Mouse (Mus musculus): Measurements from ENCODE around the gene Npr1. TPM values are rescaled to one million over a fixed set of nuclear protein-coding genes. Genes with fewer than 3 reads are reported as not detected.

Gene Npr1
- polyA plus RNA-seq, 1 experiment from 2014 or later = 3.2 TPM

DNA sequence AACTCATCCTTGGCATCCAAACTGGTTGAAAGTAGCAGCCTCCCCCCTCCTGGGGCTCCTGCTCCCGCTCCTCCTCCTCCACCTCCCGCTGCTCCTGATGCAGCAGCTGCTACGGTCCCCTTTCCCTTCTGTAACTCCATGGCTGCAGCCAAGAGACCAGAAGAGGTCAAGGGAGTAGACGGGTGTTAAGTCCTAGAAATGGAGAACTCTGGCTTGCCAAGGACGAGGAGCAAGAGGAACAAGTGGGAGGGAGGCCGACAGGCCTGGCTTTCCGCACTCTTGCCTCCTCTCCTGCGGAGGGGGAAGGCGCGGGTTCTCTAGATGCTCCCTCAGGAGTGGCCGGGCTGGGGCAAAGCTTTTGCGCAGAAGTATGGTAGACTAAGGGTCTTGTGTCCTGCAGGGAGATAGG lies 32.9 kb downstream of the Npr1 start:
- H3K4me1 ChIP-seq (ENCODE audit: control insufficient read depth, insufficient read depth, low read depth, low read length) = peaks cover 19% of the 10 kb centered on the region
- peak overlapping the region; percentile 92 for H3K9ac ChIP-seq (ENCODE audit: low read depth, low read length)
- peak overlapping the region; percentile 94 for H3K27ac ChIP-seq (ENCODE audit: low read depth, low read length)
- ATAC-seq = peak; percentile 25
- peak overlapping the region; percentile 96 for H3K4me2 ChIP-seq (ENCODE audit: low read length)
- no peaks in the 10 kb centered on the region for H3K9me3 ChIP-seq (ENCODE audit: control insufficient read depth, low read length)
- H3K36me3 ChIP-seq (ENCODE audit: control insufficient read depth, insufficient read depth, low read length) = no peaks in the 10 kb centered on the region
- no peaks in the 10 kb centered on the region for H3K27me3 ChIP-seq (replicated peaks; ENCODE audit: control insufficient read depth, insufficient read depth, low read length)
- WGBS = 1% methylated on average over 12 of the region's 12 CpGs
- H3K4me3 ChIP-seq (ENCODE audit: low read length) = peak overlapping the region; percentile 74

DNA sequence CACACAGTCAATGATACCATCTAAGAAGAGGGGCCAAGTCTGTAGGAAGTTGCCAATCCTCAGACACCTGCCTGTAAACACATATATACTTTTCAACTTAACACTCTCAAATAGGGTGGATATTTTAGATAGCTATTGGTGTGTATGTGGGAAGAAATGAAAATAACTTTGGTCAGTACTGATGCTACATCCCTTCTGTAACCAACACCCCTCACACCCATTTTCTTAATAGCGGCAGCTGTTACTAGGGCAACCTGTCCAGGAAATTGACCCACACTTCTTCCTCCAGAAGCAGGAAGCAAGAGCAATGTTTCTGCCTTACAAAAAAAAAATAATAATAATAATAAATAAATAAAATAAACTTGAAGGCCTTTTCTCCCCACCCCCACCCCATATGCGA lies 33.3 kb downstream of the Npr1 start:
- 19% methylated on average over 2 of the region's 2 CpGs for WGBS

DNA sequence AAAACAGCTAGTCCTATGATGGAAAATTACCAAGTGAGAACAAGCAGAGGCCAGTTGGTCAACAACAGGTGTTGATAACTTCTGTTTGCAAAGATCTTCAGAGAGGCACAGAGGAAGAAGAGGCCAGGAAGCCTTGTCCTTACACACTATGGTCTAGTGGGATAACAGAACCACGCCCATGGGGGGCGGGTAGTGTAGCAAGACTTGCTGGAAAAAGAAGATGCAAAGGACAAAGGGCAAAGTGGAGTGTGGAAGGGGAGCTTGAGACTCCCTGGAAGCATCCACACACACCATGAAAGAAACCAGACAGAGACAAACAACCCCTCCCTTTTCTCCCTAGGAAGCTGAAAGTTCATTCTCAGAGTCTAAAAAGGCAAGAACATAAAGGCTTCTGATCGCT lies 36.1 kb downstream of the Npr1 start:
- no peak overlapping the region for H3K4me2 ChIP-seq (ENCODE audit: low read length)
- no peaks in the 10 kb centered on the region for H3K36me3 ChIP-seq (ENCODE audit: control insufficient read depth, insufficient read depth, low read length)
- H3K27me3 ChIP-seq (replicated peaks; ENCODE audit: control insufficient read depth, insufficient read depth, low read length) = no peaks in the 10 kb centered on the region
- no peak overlapping the region for H3K9ac ChIP-seq (ENCODE audit: low read depth, low read length)
- no peak overlapping the region for H3K27ac ChIP-seq (ENCODE audit: low read depth, low read length)
- ATAC-seq = no peak
- H3K4me1 ChIP-seq (ENCODE audit: control insufficient read depth, insufficient read depth, low read depth, low read length) = peaks cover 21% of the 10 kb centered on the region
- 82% methylated on average over 3 of the region's 3 CpGs for WGBS
- no peaks in the 10 kb centered on the region for H3K9me3 ChIP-seq (ENCODE audit: control insufficient read depth, low read length)
- H3K4me3 ChIP-seq (ENCODE audit: low read length) = no peak overlapping the region

More for the DNA sequence above, 33.3 kb downstream of the Npr1 start:
- Histone ChIP-seq H3K9ac (ENCODE audit: low read depth, low read length) (peak overlapping the region; percentile 92), H3K4me2 (ENCODE audit: low read length) (peak overlapping the region; percentile 96), H3K36me3 (ENCODE audit: control insufficient read depth, insufficient read depth, low read length) (no peaks in the 10 kb centered on the region), H3K27ac (ENCODE audit: low read depth, low read length) (peak overlapping the region; percentile 94; the same call in 1 of the 2 replicates), H3K9me3 (ENCODE audit: control insufficient read depth, low read length) (no peaks in the 10 kb centered on the region), H3K4me3 (ENCODE audit: low read length) (peak overlapping the region; percentile 74), H3K27me3 (replicated peaks; ENCODE audit: control insufficient read depth, insufficient read depth, low read length) (no peaks in the 10 kb centered on the region), H3K4me1 (ENCODE audit: control insufficient read depth, insufficient read depth, low read depth, low read length) (peaks cover 19% of the 10 kb centered on the region)
- no peak for ATAC-seq

DNA sequence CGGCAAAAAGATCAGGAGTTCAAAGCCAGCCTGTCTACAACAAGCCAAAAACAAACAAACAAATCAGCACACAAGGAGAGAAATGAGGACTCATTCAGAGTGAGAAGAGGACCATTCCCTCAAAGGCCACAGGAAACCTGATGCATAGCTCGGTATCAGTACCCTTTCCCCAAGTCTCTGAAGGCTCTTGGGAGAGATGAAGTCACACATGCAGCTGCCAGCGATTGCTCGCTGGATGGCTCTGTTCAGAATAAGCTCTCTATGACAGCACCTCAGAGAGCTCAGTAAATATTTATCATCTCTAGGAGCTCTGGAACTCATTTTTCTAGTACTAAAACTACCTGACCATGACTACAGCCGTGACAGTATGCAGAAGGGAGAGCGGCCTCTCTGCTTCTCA lies 37.5 kb downstream of the Npr1 start:
- H3K4me3 ChIP-seq (ENCODE audit: low read length) = no peak overlapping the region
- H3K9ac ChIP-seq (ENCODE audit: low read depth, low read length) = no peak overlapping the region
- H3K4me1 ChIP-seq (ENCODE audit: control insufficient read depth, insufficient read depth, low read depth, low read length) = peaks cover 18% of the 10 kb centered on the region
- H3K27me3 ChIP-seq (replicated peaks; ENCODE audit: control insufficient read depth, insufficient read depth, low read length) = no peaks in the 10 kb centered on the region
- 89% methylated on average over 6 of the region's 6 CpGs for WGBS
- no peak overlapping the region for H3K4me2 ChIP-seq (ENCODE audit: low read length)
- no peaks in the 10 kb centered on the region for H3K9me3 ChIP-seq (ENCODE audit: control insufficient read depth, low read length)
- peaks cover 2% of the 10 kb centered on the region; the same call in 1 of the 2 replicates for H3K36me3 ChIP-seq (ENCODE audit: control insufficient read depth, insufficient read depth, low read length)
- H3K27ac ChIP-seq (ENCODE audit: low read depth, low read length) = no peak overlapping the region
- ATAC-seq = no peak

DNA sequence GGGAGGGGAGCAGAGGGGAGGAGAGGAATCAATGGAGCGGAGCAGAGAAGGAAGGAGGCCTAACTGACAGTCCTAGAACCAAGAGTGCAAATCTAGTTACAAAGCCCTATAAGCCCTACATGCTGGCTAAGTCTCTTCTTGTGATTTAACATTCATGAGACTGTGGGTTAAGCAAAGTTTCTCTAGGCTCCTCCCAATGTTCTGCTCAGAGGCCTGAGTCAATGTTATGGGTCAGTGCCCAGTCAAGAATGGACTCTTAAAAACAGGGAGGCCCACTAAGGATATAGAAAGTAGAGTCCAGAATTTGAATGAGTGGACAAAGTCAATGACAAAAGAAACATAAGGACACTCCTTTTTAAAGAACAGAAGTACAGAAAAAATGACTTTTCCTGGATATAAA lies 38.1 kb downstream of the Npr1 start:
- no peak overlapping the region for H3K4me3 ChIP-seq (ENCODE audit: low read length)
- WGBS = 64% methylated on average over 1 of the region's 1 CpGs
- H3K9ac ChIP-seq (ENCODE audit: low read depth, low read length) = no peak overlapping the region
- H3K27ac ChIP-seq (ENCODE audit: low read depth, low read length) = no peak overlapping the region
- H3K27me3 ChIP-seq (replicated peaks; ENCODE audit: control insufficient read depth, insufficient read depth, low read length) = no peaks in the 10 kb centered on the region
- no peak overlapping the region for H3K4me2 ChIP-seq (ENCODE audit: low read length)
- H3K4me1 ChIP-seq (ENCODE audit: control insufficient read depth, insufficient read depth, low read depth, low read length) = peaks cover 18% of the 10 kb centered on the region
- H3K9me3 ChIP-seq (ENCODE audit: control insufficient read depth, low read length) = no peaks in the 10 kb centered on the region
- H3K36me3 ChIP-seq (ENCODE audit: control insufficient read depth, insufficient read depth, low read length) = peaks cover 5% of the 10 kb centered on the region; the same call in 1 of the 2 replicates
- ATAC-seq = no peak

DNA sequence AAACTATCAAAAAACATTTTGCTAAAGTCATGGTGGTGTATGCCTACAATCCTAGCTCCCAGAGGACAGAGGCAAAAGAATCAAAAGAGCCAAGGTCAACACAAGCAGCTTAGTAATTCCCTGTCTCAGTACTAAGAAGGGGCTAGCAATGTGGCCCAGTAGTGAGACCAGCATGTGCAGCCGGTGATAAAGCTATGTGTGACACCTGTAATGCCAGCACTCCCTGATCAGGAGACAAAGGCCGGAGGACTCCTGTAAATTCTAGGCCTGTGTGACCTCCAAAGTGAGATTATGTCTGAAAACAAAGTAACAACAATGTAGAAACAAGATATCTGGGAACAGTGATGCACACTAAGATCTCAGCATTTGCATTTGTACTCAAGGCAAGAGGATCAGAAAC lies 40.2 kb downstream of the Npr1 start:
- H3K4me1 ChIP-seq (ENCODE audit: control insufficient read depth, insufficient read depth, low read depth, low read length) = peaks cover 2% of the 10 kb centered on the region; the same call in 1 of the 2 replicates
- peaks cover 9% of the 10 kb centered on the region for H3K36me3 ChIP-seq (ENCODE audit: control insufficient read depth, insufficient read depth, low read length)
- no peak overlapping the region for H3K4me3 ChIP-seq (ENCODE audit: low read length)
- no peak overlapping the region for H3K9ac ChIP-seq (ENCODE audit: low read depth, low read length)
- no peak overlapping the region for H3K4me2 ChIP-seq (ENCODE audit: low read length)
- H3K27ac ChIP-seq (ENCODE audit: low read depth, low read length) = no peak overlapping the region
- 93% methylated on average over 2 of the region's 2 CpGs for WGBS
- ATAC-seq = no peak
- no peaks in the 10 kb centered on the region for H3K27me3 ChIP-seq (replicated peaks; ENCODE audit: control insufficient read depth, insufficient read depth, low read length)
- no peaks in the 10 kb centered on the region for H3K9me3 ChIP-seq (ENCODE audit: control insufficient read depth, low read length)

DNA sequence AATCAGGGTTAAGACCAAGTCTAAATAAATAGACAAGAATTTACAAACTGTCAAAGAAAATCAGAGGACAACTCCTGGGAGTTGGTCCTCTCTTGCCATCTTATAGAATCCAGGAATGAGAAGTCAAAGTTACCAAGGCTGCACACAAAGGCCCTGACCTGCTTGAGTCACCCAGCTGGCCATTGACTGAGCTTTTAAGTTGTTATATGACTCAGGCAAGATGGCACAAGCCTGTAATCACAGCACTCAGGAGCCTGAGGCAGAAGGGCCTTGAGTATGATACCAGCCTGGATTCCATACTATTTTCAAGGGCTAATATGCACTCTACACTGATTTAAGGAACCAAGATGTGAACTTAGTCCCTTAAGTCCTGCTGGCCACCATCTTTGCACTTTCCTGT lies 42.1 kb downstream of the Npr1 start:
- H3K4me2 ChIP-seq (ENCODE audit: low read length) = no peak overlapping the region
- peaks cover 2% of the 10 kb centered on the region; the same call in 1 of the 2 replicates for H3K4me1 ChIP-seq (ENCODE audit: control insufficient read depth, insufficient read depth, low read depth, low read length)
- no peak overlapping the region for H3K27ac ChIP-seq (ENCODE audit: low read depth, low read length)
- H3K27me3 ChIP-seq (replicated peaks; ENCODE audit: control insufficient read depth, insufficient read depth, low read length) = no peaks in the 10 kb centered on the region
- peaks cover 18% of the 10 kb centered on the region for H3K36me3 ChIP-seq (ENCODE audit: control insufficient read depth, insufficient read depth, low read length)
- H3K9me3 ChIP-seq (ENCODE audit: control insufficient read depth, low read length) = no peaks in the 10 kb centered on the region
- H3K4me3 ChIP-seq (ENCODE audit: low read length) = no peak overlapping the region
- H3K9ac ChIP-seq (ENCODE audit: low read depth, low read length) = no peak overlapping the region
- ATAC-seq = no peak

DNA sequence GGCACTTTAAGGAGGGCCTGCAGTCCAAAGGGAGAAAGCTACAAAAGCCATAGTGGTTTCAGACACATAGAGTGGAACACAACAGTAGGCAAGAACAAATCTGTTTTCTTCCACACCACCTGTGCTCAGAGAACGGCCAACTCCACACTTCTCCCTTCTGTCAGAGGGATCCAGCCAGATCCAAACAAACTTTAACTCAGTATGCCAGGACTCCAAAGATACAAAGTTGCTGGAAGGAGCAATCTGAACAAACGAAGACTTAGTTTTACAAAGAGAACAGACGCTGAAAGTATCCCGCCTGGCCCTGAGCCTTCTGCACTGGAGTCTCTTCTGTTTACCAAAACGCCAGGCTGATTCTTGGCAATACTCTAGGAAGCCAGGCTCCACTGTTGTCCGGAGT lies 45.0 kb downstream of the Npr1 start:
- Histone ChIP-seq H3K36me3 (ENCODE audit: control insufficient read depth, insufficient read depth, low read length) (peaks cover 26% of the 10 kb centered on the region), H3K4me1 (ENCODE audit: control insufficient read depth, insufficient read depth, low read depth, low read length) (no peaks in the 10 kb centered on the region), H3K27ac (ENCODE audit: low read depth, low read length) (no peak overlapping the region), H3K4me3 (ENCODE audit: low read length) (no peak overlapping the region), H3K9me3 (ENCODE audit: control insufficient read depth, low read length) (no peaks in the 10 kb centered on the region), H3K9ac (ENCODE audit: low read depth, low read length) (no peak overlapping the region), H3K27me3 (replicated peaks; ENCODE audit: control insufficient read depth, insufficient read depth, low read length) (no peaks in the 10 kb centered on the region), H3K4me2 (ENCODE audit: low read length) (no peak overlapping the region)
- WGBS = 90% methylated on average over 6 of the region's 6 CpGs
- no peak for ATAC-seq

DNA sequence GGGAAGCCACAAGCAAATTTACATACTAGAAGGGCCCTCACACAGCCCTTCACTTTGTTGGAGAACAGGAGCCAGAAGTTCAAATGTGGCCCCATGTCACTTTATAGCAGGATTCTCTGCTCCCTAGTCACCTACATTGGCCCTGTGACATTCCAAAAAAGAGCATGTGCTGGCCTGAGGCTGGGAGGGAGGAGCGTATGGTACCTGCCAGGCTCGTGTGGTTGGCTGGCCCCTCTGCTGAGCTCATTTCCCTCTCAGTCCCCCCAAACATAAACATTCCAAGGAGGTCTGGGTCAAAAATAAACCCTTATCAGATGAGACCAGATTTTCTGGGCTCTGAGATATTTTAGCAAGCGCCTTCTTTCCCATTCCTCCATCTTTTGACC lies 52.7 kb downstream of the Npr1 start:
- Histone ChIP-seq H3K4me2 (ENCODE audit: low read length) (no peak overlapping the region), H3K4me3 (ENCODE audit: low read length) (no peak overlapping the region), H3K27ac (ENCODE audit: low read depth, low read length) (no peak overlapping the region), H3K9me3 (ENCODE audit: control insufficient read depth, low read length) (no peaks in the 10 kb centered on the region), H3K4me1 (ENCODE audit: control insufficient read depth, insufficient read depth, low read depth, low read length) (no peaks in the 10 kb centered on the region), H3K9ac (ENCODE audit: low read depth, low read length) (no peak overlapping the region), H3K36me3 (ENCODE audit: control insufficient read depth, insufficient read depth, low read length) (peaks cover 52% of the 10 kb centered on the region), H3K27me3 (replicated peaks; ENCODE audit: control insufficient read depth, insufficient read depth, low read length) (no peaks in the 10 kb centered on the region)
- ATAC-seq = peak; percentile 38; the same call in 1 of the 2 replicates
- 78% methylated on average over 3 of the region's 3 CpGs for WGBS
